Mouse (Mus musculus): ENCODE measurements around the gene Svop.
A peak's percentile ranks its signal among the peaks of the same experiment; 100 is the strongest.

Gene Svop

GRCm38 (mm10) chr5:113993487-113994465 lies 97.6 kb downstream of the Svop start, which contains the start of gene Ssh1:
Gene Ssh1, minus strand, starts transcription at chr5:113993894.
- peak; percentile 82 for DNase-seq (ENCODE audit: low spot score)

- peak; percentile 33 for DNase-seq (ENCODE audit: low spot score)
These were observed 98.3 kb downstream of the Svop start for GRCm38 (mm10) chr5:113993031-113993486.

DNA sequence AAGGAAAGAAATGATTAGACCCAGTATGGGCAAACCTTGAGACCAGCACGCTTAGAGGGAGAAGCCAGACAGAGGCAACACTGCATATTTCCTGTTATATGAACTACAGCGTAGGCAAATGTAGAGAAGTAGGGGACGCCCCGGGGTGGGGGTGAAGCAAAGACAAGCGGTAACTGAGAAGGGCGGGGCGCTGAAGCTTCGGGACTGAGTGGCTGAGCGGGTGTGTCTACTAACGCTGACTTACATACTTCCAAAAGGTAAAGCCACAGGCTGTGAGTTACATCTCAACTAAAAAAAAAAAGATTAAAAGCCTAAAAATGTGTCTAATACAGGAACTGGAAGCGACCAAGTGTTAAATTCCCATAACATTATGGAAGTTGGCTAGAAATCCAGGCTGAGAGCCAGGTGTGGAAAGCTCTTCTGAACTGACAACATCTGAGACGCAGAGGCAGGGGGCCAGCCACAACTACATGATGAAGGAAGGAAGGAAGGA lies 99.0 kb downstream of the Svop start:
- DNase-seq (ENCODE audit: low spot score) = no peak

DNA sequence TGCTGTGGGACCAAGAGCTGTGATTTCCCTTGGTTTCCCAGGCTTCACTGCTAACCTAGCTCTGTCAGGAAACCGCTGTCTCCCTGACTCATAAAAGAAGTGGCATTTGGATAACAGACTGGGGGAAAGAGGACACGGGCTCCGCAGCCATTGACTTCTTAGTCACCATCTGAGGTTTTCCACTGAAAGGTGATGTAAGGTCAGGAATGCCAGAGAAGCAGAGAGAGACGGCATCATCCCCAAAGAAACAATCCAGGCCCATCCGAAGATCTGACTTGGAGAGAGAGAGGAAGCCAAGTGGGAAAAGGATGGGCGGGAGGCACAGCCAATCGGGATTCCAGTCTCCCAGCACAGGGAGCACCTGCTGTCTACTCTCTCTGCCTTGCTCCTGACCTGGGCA lies 100.2 kb downstream of the Svop start:
- no peak for DNase-seq (ENCODE audit: low spot score)

DNA sequence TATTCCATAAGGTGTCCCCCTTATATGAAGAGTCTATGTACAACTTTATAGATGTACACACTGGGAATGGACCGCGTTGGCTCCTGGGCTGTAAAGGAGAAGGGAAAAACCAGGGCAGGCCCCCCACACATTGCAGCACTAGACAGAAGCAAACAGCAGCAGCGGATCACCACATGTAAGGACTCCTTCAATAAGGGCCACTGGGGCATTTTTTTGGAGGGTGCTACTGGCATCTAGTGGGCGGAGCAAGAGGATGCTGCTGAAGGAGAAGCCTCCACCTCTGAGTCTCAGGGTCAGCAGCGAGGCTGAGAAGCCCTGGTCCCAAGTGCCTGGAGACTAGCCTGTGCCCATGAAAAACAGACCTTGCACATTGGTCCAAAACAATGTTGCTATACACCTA lies 100.8 kb downstream of the Svop start:
- DNase-seq (ENCODE audit: low spot score) = no peak

GRCm38 (mm10) chr5:113989437-113990024 lies 101.8 kb downstream of the Svop start:
- no peak for DNase-seq (ENCODE audit: low spot score)

DNA sequence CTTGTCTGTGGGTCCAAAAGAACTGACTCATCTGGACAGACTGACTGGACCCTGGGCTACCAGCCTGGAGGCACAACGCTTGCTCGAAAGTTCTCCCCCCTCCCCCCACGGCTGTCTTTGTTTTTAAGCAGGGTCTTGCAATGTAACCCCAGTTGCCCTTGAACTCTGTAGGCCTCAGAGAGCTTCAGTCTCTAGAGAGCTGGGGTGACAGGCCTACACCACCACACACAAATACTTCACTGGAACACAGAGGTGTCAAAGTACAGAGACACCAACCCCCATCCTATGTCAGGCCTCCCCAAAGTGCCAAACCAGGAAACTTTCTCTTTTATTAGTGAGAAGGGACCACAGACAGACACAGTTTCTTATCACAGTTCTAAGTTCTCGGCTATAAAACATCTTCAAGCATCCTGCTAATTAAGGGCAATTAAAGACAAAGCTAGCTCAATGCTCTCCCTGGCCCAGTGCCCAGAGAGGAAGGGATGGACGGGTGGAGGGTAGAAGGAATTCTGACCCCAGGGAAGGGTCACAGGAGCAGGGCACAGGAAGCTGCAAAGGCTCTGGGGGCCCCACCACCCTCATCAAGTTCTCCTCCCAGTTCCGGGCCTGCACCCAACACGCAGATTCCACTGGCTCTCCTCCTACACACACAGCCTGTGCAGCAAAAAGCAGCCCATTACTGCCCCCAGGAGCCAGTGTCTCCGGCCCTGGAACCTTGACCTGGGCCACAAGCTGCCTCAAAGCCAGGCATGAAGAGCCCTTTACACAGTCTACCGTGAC lies 105.0 kb downstream of the Svop start:
- peak; percentile 47 for DNase-seq (ENCODE audit: low spot score)

DNA sequence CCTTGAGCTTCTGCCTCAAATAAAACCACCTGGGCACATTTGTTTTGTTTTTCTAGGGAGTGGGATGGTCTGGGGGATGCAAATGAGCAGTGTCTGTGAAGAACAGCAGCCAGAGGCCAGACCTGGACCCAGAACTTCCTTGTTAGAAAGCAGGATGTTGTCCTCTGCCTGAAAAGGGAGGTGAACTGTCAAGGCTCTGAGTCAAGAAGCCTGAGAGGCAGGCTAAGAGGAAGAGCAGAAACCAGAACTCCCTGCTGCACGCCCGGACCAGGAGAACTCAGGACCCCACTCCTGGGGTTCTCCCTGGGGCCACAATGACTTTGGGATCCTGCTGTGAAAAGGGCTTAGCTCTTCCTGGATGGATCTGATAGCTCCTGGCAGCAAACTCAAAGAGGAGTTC lies 105.6 kb downstream of the Svop start:
- no peak for DNase-seq (ENCODE audit: low spot score)

- DNase-seq (ENCODE audit: low spot score) = no peak
These were observed 107.2 kb downstream of the Svop start for GRCm38 (mm10) chr5:113984025-113984740.

DNA sequence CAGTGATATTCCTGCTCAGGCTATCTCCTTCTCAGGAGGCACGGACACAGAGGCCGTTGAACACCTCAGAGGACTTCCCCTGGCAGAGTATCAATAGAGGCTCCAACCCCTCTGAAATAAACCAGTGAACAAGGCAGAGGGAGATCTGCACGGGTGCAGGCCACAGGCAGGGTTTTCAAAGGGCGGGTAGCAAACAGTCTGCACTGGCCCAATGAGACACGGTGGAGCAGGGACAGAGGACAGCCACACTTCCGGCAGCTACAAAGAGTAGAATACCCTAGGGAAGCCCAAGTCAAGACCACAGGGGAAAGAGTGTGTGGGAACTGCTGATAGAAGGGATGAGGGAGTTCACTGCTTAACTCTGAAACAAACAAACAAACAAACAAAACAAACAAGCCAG lies 107.8 kb downstream of the Svop start:
- no peak for DNase-seq (ENCODE audit: low spot score)

DNA sequence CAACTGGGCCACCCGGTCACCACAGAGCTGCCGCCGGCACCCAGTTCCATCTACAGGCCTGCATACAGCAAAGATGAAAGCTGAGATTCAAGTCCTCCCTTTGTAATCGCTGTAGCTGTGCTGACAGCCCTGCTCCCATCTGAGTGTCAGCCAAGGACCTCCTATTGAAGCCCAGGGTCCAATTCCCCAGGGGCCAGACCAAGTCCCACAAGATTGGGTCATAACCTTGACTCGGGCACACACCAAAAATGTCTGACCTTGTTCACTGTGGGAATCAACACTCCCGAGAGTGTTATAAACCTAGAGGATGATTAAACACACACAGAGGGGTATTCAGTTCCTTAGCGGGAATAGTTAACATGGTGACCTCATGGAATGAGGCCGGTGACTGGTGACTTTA lies 109.5 kb downstream of the Svop start:
- DNase-seq (ENCODE audit: low spot score) = no peak

- DNase-seq (ENCODE audit: low spot score) = no peak
These were observed 110.2 kb downstream of the Svop start for GRCm38 (mm10) chr5:113981171-113981570.

GRCm38 (mm10) chr5:113980511-113980910 lies 110.9 kb downstream of the Svop start:
- DNase-seq (ENCODE audit: low spot score) = no peak

GRCm38 (mm10) chr5:113977309-113977708 lies 114.1 kb downstream of the Svop start:
- DNase-seq (ENCODE audit: low spot score) = no peak
